Mouse (Mus musculus): ENCODE data around the gene Pknox2.

Pknox2 gene

GRCm38 (mm10) chr9:36933813-36934493 lies 213.3 kb downstream of the Pknox2 start:
- DNase-seq: peak; percentile 32

GRCm38 (mm10) chr9:36932950-36933812 lies 214.0 kb downstream of the Pknox2 start:
- DNase-seq: no peak

GRCm38 (mm10) chr9:36931657-36932056 lies 215.6 kb downstream of the Pknox2 start:
- no peak for DNase-seq

- no peak for DNase-seq
These were observed 223.5 kb downstream of the Pknox2 start for GRCm38 (mm10) chr9:36923753-36924152.

- DNase-seq: no peak
These were observed 225.3 kb downstream of the Pknox2 start for GRCm38 (mm10) chr9:36921718-36922415.

GRCm38 (mm10) chr9:36919472-36919871 lies 227.7 kb downstream of the Pknox2 start:
- no peak for DNase-seq

GRCm38 (mm10) chr9:36918582-36918981 lies 228.6 kb downstream of the Pknox2 start:
- DNase-seq: no peak

- peak; percentile 8 for DNase-seq
These were observed 230.3 kb downstream of the Pknox2 start for GRCm38 (mm10) chr9:36916915-36917314.

GRCm38 (mm10) chr9:36916362-36916761 lies 230.8 kb downstream of the Pknox2 start:
- DNase-seq: peak; percentile 72

- DNase-seq: peak; percentile 26
These were observed 241.8 kb downstream of the Pknox2 start for GRCm38 (mm10) chr9:36905452-36905851.

GRCm38 (mm10) chr9:36900464-36900863 lies 246.7 kb downstream of the Pknox2 start:
- DNase-seq: no peak

- no peak for DNase-seq
These were observed 248.6 kb downstream of the Pknox2 start for GRCm38 (mm10) chr9:36898560-36898959.

GRCm38 (mm10) chr9:36895009-36895693 lies 252.1 kb downstream of the Pknox2 start:
- peak; percentile 55 for DNase-seq

- no peak for DNase-seq
These were observed 253.0 kb downstream of the Pknox2 start for GRCm38 (mm10) chr9:36894242-36894641.

GRCm38 (mm10) chr9:36893413-36893990 lies 253.7 kb downstream of the Pknox2 start:
- no peak for DNase-seq

- DNase-seq: peak; percentile 79
These were observed 256.7 kb downstream of the Pknox2 start for GRCm38 (mm10) chr9:36890552-36890951.

GRCm38 (mm10) chr9:36885237-36885636 lies 262.0 kb downstream of the Pknox2 start:
- peak; percentile 55 for DNase-seq

- DNase-seq: no peak
These were observed 263.6 kb downstream of the Pknox2 start for GRCm38 (mm10) chr9:36883569-36883968.

- no peak for DNase-seq
These were observed 265.0 kb downstream of the Pknox2 start for GRCm38 (mm10) chr9:36882034-36882745.

- DNase-seq: no peak
These were observed 265.6 kb downstream of the Pknox2 start for GRCm38 (mm10) chr9:36881615-36882014.

GRCm38 (mm10) chr9:36876787-36877186 lies 270.4 kb downstream of the Pknox2 start:
- DNase-seq: no peak

GRCm38 (mm10) chr9:36876313-36876712 lies 270.9 kb downstream of the Pknox2 start:
- no peak for DNase-seq

All from thymus, postnatal 4 days (tissue).